Mouse (Mus musculus): Measurements from ENCODE around the gene Grin3a. TPM values are rescaled to one million over a fixed set of nuclear protein-coding genes. Genes with fewer than 3 reads are reported as not detected.
"Not testable (repeated sequence)": the region's sequence is repeated elsewhere in the genome, so short reads cannot be mapped to it uniquely, and the experiment has no call there.

Gene Grin3a
- total RNA-seq, 2 experiments from 2014 or later, result 0.95 to 1.1 TPM

DNA sequence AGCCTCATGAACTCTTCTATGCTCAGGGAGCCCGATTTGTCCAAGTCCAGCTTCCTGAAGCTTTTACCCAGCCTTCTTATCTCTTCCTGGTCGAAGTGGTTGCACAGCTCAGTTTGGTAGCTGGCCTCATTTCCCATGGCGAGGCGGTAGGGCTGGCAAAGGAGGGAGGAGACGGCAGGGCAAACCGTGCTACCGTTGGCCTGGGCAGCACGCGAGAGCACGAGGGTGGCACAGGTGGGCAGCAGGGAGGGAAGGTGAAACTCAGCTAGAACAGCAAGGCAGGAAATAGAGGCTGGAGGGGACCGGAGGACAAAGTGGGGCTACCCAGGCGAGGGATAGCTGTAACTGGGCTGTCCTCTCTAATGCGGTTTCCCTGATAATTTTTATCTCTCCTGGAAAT lies 163.7 kb downstream of the Grin3a start, which contains the start of gene Ppp3r2:
Ppp3r2 (minus strand) TSS at position 213 of the 400 bp plus-strand sequence.
- DNase-seq (ENCODE audit: low spot score in 2 of 2), result no peak

DNA sequence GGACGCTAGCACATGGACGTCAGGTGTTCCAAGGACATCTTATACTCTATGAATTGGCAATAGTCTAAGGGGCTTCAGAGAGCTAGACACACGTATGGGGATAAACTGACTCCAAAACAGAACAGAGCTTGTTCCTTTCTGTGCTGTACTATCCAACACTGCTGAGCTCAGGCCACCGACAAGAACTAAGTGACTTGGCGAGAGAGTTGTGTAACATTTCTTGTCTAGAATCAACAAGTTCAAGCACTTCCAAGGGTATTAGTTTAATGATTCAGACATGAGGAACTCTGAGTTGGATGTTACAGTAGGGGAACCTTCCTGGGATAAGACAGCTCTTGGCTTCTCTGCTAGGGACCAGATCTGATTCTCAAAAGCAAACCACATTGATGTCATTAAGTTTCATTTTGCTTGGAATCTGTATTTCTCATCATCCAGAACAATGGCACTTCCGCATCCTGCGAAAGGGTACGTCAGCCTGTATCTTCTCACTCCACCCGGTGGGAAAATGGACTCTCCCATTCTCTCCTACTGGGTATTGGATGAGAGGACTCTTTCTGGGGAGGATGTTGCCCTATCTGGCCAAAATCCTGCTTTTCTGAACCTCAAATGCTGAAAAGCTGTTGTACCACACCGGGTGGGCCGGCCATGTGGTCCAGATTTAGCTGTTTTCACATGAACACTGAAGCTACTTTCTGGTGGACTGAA lies 165.2 kb downstream of the Grin3a start:
- no peak for DNase-seq (ENCODE audit: low spot score in 2 of 2)

DNA sequence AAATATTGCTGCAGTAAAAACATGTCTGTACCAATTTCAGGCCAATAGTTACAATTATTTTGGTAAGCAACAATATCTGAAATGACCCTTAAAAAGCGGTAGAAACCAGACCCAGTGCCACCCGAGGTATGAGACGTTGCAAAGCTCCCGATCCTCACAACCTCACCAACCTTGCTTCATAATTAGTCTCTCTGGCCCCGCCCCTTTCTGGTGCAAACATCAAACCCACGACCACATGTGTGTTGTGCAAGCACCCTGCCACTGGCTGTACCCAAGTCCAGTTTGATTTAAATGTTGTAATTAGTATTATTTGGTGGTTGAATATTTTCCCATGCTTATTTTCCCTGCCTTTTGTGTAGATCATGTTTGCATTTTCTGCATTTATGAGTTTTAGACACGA lies 168.8 kb downstream of the Grin3a start:
- DNase-seq (ENCODE audit: low spot score in 2 of 2), result no peak

DNA sequence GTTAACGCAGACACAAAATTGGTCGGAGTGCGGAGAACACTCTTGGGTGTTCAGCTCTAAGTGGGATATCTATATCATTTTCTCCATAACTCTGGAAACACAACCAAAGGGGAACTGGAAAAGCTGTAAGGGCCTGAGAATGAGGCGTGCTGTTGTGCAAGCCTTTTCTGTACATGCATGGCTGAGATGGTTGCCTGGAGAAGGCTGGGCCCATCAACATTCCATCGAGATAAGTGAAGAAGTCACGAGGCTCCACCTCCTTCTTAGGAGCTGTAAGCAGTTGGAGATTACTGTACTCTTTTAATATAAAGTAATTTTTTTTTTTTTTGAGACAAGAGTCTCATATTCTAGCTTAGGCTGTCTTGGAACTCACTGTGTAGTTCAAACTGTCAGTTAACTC lies 169.5 kb downstream of the Grin3a start:
- no peak for DNase-seq (ENCODE audit: low spot score in 2 of 2)

DNA sequence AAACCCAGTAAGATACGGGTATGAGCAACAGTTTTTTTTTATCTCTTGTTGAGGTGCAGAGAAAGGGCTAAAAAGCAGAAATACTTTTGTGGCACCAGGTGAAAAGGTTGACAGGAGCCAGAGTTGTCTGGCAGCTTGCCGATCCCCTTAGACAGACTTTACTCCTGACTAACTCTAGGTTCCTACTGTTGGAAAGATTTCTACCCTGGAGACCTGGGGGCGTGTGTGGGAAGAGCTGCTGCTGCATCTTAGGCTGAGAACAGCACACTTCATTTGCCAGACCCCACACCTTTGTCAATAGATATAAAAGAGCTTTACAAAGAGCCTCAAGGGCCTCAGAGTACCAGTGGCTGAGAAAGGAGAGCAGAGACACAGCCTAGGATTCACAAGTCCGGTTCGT lies 180.7 kb downstream of the Grin3a start:
- DNase-seq (ENCODE audit: low spot score in 2 of 2), result no peak

DNA sequence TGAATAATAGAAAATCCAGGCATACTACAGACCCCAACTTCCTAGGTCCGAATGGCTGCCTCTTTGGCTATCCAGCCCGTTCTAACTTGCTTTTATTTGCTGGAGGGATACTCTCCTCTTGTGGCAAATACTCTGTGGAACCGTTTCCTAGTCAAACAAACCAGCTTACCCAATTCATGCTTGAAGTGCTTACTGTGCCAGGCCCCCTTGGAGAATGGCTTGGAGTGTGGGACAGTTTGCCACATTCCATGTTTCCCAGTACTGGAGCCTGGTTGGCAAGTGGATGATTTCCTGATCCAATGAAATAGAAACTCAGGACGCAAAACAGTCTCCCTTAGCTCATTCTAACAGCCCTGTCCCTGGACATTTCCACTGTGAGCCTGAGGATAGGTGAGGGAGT lies 183.3 kb downstream of the Grin3a start:
- no peak for DNase-seq (ENCODE audit: low spot score in 2 of 2)

DNA sequence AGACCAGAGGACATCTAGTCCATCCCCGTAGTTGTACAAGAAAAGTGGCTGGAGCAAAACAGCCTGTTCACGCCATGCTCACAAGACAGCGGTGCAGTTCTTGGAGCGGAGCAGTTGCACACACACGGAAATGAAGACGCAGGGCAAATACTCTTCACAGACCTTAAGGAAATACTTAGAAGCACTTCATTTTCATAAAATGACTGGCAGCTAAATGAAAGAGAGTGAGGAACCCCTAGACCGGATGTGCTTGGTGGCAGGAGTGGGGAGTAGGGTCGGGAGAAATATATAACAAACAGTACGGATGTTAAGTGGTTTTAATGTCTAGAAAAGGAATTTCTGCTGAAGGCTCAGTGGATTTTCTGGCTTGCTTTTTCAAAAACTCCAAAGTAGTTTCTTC lies 183.9 kb downstream of the Grin3a start:
- DNase-seq (ENCODE audit: low spot score in 2 of 2), result no peak

DNA sequence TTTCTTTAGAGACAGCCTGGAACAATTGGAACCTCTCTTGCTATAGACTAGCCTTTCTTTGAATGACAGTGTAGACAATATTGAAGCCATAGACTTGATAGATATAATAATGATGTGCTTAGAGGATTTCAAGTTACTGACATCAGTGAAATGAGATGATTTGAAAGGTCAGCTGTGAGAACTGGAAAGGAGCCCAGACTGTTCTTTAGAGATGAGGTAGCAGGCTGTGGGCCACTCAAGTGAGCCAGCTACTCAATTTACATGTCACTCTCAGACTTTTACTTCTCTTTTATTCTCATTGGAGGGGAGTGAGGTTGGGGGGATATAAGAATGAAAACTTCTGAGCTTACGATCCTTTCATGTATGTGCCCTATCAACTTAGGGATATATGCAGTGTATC lies 186.1 kb downstream of the Grin3a start:
- no peak for DNase-seq (ENCODE audit: low spot score in 2 of 2)

DNA sequence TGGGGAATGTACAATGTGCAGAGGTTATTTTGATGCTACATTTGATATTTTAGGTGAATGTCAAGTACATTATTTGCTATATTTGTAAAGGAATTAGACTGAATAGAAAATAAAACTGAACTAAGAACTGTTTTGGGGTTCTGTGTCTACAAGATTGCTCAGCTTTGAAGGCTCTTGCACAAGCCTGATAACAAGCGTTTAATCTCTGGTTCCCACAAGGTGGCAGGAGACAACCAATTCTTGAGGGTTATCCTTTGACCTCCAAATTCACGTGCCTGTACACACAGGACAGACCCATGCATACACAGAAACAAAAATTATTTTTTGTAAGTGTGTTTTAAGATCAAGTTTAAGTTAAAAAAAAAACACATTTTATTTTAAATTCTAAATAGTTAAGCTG lies 205.6 kb downstream of the Grin3a start:
- no peak for DNase-seq (ENCODE audit: low spot score in 2 of 2)

DNA sequence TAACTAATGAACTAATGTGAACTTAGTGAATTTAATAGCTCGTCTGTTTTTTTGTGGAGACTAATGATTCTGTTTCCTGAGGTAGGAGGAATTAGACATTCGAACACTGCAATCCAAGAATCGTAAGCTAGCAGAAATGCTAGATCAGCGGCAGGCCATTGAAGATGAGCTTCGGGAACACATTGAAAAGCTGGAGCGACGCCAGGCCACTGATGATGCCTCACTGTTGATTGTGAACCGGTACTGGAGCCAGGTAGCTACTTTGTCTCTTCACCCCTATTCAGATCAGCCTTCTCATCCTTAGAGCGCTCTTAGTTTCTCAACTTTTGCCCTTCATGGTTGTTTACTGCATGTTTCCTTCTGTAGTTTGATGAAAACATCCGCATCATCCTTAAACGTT lies 207.7 kb downstream of the Grin3a start:
- no peak for DNase-seq (ENCODE audit: low spot score in 2 of 2)

DNA sequence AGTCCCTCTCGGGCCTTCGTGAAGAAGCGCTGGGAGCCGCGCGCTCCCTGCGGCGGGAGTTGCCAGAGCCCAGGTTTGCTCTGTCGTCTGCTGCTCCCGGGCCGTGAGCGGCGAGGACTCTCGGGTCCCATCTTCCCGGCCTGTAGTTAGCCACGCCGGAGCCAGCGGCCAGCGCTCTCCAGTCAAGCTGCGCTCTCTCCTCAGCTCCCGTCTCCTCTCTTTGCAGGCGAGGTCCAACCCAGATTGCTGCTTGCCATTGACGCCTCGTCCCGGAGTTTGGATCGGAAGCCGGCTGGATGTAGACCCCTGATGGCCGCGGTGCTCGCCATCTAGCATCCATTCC lies 213.4 kb downstream of the Grin3a start:
- DNase-seq (ENCODE audit: low spot score in 2 of 2), result no peak

DNA sequence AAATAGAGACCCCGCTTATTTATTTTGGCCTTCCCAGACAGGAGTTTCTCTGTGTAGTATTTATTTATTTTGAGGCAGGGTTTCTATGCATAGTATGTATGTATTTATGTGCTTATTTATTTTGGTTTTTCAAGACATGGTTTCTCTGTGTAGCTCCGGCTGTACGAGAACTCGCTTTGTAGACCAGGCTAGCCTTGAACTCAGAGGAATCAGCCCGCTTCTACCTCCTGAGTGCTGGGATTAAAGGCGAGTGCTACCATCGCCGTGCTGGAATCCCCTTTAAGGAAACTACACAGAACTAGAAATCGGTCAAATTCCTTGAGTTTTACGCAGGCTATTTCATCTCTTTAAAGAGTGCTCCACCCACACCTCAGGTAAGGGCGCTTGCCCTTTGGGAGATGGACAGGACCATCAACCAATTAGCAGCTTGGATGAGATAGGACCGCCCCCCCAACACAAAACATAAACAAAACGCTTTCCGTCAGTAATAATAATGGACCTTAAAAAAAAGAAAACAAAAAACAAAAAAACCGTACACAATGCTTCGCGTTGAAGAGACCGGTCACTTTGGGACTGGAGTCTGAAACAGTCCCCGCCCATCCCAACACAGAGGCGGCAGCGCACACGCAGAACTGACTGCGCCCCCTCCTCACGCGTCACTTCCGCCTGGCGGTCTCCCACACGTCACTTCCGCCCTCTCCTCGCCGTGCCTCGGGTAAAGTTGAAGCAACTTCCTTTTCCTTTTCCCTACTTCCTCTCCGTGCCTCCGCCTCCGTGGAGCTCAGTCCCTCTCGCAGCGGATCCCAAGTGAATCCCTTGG lies 214.0 kb downstream of the Grin3a start, which contains the start of gene Rnf20:
Rnf20 (plus strand) TSS at position 688 of the 820 bp plus-strand sequence.
- peak; percentile 81 to 89 for DNase-seq (ENCODE audit: low spot score in 2 of 2)

DNA sequence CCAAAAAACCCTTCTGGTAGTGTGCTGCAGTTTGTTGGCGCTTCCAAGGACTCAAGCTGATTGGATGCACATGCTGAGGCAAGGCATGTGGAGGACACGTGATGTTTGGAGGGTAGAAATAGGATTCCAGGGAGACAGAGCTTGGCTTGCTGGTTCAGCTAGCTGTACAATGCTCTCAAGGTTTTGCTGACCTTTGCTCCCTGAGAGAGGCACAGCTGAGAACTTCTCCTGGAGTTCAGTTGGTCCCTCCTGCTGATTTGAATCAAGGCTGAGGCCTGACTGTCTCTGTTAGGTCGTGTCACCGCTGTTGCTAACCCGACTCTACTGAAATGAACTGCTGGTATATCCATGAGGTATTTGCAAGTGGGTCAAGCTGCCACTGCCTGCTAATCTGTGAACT lies 216.6 kb downstream of the Grin3a start:
- DNase-seq (ENCODE audit: low spot score in 2 of 2), result no peak

DNA sequence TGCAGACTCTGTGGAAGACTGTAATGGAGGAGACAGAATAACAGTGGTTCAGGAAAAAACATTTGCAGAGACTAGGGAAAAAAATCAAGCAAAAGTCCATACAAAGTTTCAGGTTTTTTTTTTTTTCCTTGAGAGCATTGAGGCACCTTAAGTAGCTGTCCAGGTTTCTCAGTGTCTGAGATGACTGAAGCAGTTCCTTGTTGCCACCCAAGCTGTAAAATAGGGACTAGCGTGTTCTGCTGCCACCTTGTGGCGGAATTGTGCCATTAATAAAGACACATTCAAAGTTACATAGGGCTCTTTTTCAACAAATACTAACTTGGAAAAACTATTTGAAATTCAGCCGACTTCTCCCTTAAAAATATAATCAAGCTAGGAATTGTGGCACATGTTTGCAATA lies 218.6 kb downstream of the Grin3a start:
- DNase-seq (ENCODE audit: low spot score in 2 of 2), result peak; percentile 28 to 46

DNA sequence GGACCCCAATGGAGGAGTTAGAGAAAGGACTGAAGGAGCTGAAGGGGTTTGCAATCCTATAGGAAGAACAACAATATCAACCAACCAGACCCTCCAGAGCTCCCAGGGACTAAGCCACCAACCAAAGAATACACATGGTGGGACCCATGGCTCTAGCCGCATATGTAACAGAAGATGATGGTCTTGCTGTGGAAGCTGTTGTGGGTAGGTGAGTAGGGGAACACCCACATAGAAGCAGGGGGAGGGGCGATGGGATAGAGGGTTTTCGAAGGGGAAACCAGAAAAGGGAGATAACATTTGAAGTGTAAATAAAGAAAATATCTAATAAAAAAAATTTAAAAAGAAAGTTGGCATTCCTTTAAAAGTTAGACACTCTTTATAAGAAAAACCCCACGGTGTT lies 220.6 kb downstream of the Grin3a start:
- not testable (repeated sequence) for DNase-seq (ENCODE audit: low spot score in 2 of 2)

DNA sequence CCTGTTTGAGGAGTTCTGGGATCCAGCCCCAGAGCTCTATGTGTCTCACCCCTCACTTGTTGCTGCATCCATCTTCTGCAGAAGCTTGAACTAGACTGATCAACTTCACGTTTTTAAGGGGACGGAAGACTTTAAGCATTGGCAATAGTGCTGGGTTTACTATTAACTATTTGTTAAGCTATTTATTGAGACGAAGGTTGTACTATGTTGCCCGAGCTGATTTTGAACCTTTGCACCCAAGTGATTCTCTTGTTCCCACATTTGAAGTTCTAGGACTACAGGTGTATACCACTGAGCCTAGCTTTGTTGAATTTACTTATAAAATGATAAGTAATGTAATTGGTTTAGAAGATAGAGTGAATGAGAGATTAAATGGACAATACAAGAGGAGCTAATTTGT lies 221.6 kb downstream of the Grin3a start:
- DNase-seq (ENCODE audit: low spot score in 2 of 2), result no peak

DNA sequence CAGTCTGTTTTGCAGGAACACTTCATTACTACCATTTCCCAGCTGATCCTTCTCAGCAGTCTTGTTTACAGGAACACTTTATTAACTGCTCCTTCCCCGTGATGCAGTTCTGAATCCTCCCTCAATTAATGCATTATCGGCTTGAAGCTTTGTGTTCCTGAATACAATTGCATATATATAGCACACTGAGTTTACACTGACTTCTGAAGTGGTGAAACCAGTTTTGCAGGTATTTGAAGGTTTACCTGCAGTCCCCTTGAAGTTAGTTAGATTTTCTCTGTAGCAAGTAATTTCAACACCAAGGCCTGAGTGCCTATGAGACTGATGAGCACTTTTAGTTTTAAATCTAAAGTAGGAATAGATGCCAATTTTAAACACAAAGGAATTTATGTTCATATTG lies 223.3 kb downstream of the Grin3a start:
- no peak for DNase-seq (ENCODE audit: low spot score in 2 of 2)

DNA sequence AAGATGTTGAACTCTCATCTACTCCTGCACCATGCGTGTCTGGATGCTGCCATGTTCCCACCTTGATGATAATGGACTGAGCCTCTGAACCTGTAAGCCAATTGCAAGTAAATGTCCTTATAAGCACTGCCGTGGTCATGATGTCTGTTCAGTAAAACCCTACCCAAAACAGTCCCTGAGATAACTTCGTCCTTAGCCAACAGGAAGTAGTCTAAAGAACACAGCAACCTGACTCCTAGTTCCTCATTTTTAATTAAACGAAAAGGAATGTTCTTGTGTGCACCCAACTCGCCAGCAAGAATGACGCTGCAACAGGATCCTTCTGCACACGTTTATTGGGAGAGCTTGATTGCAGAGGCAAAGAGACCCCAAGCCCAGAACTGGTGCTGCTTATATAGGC lies 225.7 kb downstream of the Grin3a start:
- DNase-seq (ENCODE audit: low spot score in 2 of 2), result not testable (repeated sequence)

DNA sequence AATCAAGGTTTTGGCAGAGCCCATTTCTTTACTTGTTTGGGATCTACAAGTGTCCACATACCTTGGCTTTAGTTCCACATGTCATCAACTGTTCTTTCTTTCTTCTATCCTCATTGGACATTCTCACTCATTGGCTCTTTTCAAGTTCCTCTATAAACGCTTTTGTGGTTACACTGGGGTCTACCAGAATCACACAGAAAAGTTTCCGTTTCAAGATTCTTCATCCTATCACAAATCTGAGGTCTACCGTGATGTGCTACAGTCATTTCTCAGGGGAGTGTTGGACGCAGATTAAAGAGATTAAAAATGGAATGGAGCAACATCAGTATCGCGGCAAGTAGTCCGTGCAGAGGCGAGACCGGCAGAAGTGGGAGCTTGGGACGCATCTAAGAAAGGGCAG lies 228.6 kb downstream of the Grin3a start:
- no peak for DNase-seq (ENCODE audit: low spot score in 2 of 2)

Data from adrenal gland, postnatal 4 days (tissue).